ENCODE assay signal across 25 mouse cellular contexts in the genomic region with DNA sequence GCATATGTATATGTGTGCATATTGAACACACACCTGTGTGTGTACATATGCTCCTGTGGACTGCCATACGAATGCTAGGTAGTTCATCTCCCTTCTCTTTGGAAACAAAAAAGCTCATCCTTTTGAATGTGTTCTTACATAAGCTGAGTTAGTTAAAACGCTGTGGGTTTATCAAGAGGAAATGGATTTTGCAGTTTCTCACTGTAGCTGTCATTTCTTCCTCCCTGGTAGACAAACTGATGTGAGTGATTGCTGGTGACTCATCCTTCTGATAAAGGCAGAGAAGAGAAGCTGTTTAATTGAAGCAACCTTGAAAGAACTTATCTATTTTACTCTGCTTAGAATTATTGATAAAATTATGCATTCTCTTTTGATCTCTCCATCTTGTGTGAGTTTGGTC.
"Had no signal": no experiment of that assay in that cellular context is flagged by ENCODE, and none has a peak within 500 bp of the region (broad histone marks: within the 10 kb centered on the region; RNA-seq: fewer than 3 reads in every experiment).

No protein-coding gene starts in this region.

- H3K27me3 ChIP-seq: heart, embryonic 13.5 days; heart, embryonic 15.5 days; hindbrain, embryonic 13.5 days; hindbrain, embryonic 15.5 days; intestine, embryonic 15.5 days; kidney, embryonic 15.5 days; limb, embryonic 13.5 days; limb, embryonic 15.5 days; liver, embryonic 12.5 days had no signal

- H3K4me1 ChIP-seq: heart, embryonic 13.5 days; heart, embryonic 15.5 days; hindbrain, embryonic 13.5 days; hindbrain, embryonic 15.5 days; intestine, embryonic 15.5 days; kidney, embryonic 15.5 days; limb, embryonic 13.5 days; limb, embryonic 15.5 days; liver, embryonic 12.5 days had no signal

- ATAC-seq: forebrain, postnatal 0 days; inflammation-experienced regulatory T-cells, adult 6 months; intestine, embryonic 15.5 days; liver, embryonic 12.5 days had no signal

- DNase-seq: forebrain, postnatal 0 days; gastrocnemius, postnatal 14 days; gastrocnemius, postnatal 36 days; heart, adult 11 months; heart, adult 2 months; heart, postnatal 14 days; heart, postnatal 36 days; kidney, adult 11 months; kidney, adult 2 months; kidney, adult 9 months; kidney, postnatal 14 days; kidney, postnatal 36 days had no signal

- H3K9ac ChIP-seq: forebrain, postnatal 0 days; heart, embryonic 13.5 days; heart, embryonic 15.5 days; hindbrain, embryonic 13.5 days; hindbrain, embryonic 15.5 days; intestine, embryonic 15.5 days; kidney, embryonic 15.5 days; limb, embryonic 13.5 days; limb, embryonic 15.5 days; liver, embryonic 12.5 days; liver, embryonic 14.5 days had no signal

- H3K4me2 ChIP-seq: heart, embryonic 11.5 days; heart, embryonic 13.5 days; heart, embryonic 15.5 days; hindbrain, embryonic 13.5 days; hindbrain, embryonic 15.5 days; intestine, embryonic 15.5 days; kidney, embryonic 15.5 days; limb, embryonic 13.5 days; limb, embryonic 15.5 days; liver, embryonic 12.5 days had no signal

- H3K27ac ChIP-seq: heart, adult 2 months; heart, embryonic 13.5 days; heart, embryonic 15.5 days; hindbrain, embryonic 13.5 days; hindbrain, embryonic 15.5 days; intestine, embryonic 15.5 days; kidney, embryonic 15.5 days; kidney, postnatal 0 days; limb, embryonic 13.5 days; limb, embryonic 15.5 days; liver, embryonic 12.5 days; liver, embryonic 14.5 days had no signal

- H3K36me3 ChIP-seq: heart, embryonic 13.5 days; heart, embryonic 15.5 days; hindbrain, embryonic 13.5 days; hindbrain, embryonic 15.5 days; intestine, embryonic 15.5 days; kidney, embryonic 15.5 days; limb, embryonic 13.5 days; limb, embryonic 15.5 days; liver, embryonic 12.5 days had no signal

- H3K4me3 ChIP-seq: heart, adult 2 months; heart, embryonic 13.5 days; heart, embryonic 15.5 days; hindbrain, embryonic 13.5 days; hindbrain, embryonic 15.5 days; intestine, embryonic 15.5 days; kidney, embryonic 15.5 days; limb, embryonic 13.5 days; limb, embryonic 15.5 days; liver, embryonic 12.5 days had no signal

- H3K9me3 ChIP-seq: heart, embryonic 13.5 days; heart, embryonic 15.5 days; hindbrain, embryonic 13.5 days; hindbrain, embryonic 15.5 days; intestine, embryonic 15.5 days; kidney, embryonic 15.5 days; limb, embryonic 13.5 days; limb, embryonic 15.5 days; liver, embryonic 12.5 days had no signal
